Mouse (Mus musculus): Measurements from ENCODE around the gene Zfp568.
"Not testable (repeated sequence)": the region's sequence is repeated elsewhere in the genome, so short reads cannot be mapped to it uniquely, and the experiment has no call there.

Gene Zfp568

DNA sequence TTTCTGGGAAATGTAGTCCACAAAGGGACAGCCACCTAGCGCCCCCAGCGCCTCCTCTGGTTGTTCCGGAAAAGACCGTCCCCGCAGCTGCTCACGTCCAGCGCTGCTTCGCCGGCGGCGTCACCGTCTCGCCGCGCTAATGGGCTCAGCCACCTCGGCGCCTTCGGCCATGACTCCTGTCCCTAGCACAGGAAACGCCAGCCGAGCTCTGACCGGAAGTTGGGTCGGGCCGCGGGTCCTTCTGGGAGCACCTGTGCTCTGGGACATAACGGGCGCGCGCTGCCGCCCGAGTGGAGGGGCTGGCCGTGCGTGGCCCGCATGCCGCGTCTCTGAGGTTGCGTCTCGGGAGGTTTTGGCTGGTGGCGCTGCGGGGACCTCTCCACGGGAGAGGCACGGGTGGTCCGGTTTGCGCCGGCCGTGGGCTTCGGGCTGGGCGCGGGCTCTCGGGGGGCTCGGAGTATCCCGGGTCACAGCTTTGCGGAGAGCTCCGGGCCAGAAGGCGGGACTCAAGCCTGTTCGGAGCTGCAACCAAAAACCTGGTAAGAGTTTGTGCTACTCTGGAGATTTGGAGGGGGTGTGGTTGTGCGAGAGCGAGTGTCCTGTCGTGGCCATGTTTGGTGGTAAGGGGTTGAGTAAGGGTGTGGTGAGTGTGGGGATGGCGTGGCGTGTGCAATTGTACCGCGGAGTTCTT is at the start of gene Zfp568:
Gene Zfp568 (plus strand): TSS at position 266 of the 691 bp plus-strand sequence.
- DNase-seq (ENCODE audit: low spot score), result peak; percentile 86

DNA sequence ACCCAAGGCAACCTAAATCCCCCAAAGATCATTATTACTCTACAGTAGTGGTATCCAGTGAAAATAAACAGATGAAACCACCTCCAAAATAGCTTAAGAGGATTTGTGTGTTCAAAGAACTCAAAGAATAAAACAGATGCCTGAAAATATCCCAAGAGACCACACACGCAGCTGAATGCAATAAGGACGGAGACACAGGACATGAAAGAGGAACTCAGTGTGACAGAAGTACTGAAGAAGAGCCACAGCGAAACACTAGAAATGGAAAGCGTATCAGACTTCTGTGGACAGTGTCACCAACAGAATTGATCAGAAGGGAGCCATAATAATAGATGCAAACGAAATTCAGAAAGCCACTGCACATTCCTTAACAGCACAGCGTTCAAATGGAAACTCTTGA is 44.9 kb upstream of the Zfp568 start:
- DNase-seq (ENCODE audit: low spot score), result no peak

DNA sequence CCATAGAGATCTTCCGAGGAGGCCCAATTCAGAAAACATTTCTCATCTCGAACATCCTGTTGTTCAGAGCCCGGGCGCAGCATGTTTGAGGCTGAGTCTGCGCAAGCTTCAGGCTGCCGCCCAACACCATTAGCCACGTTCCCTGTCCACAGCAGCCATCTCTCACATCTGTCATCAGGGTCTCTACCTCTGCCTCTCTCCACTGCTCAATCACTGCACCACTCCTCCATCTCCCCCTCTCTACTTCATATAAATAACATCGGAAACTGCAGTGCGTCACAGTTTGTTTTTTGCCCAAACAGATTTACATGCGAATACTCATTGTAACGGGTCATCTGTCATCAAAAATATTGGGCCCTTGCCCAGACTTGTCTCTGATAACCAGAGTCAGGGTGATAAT is 42.7 kb upstream of the Zfp568 start:
- no peak for DNase-seq (ENCODE audit: low spot score)

DNA sequence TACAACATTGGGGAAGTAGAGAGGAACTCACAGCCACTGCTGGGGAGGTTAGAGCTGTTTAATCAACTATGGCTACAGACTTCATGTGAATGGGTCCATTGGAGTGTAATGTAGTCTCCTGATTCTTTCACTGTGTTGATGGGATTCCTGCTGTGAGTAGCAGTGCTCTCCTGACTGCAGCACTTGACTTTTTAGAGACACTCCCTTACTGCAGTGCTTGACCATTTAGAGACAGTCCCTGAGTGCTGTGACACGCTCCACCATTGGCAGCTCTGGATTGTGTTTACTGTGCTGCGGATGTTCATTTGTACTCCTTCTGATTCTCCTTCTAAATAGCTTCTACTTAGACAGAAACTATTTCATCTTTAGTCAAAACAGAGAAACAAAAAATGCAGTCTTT is 41.0 kb upstream of the Zfp568 start:
- no peak for DNase-seq (ENCODE audit: low spot score)

DNA sequence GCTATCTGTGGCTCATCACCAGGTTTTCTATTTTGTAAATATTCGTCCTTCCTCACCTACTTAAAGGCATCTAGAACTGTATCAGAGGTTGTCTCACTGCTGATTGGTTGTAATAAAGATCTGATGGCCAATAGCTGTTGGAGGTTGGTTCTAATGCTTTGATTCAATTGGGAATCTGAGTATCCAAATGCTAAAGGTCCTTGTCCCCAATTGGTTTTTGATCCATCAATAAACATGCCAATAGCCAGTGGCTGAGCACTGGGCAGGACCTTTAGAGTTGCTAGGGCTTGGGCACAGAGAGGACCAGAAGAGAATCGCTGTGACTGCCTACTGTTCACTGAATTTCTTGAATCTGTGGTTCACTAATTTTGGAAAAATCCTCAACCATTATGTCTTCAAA is 40.0 kb upstream of the Zfp568 start:
- no peak for DNase-seq (ENCODE audit: low spot score)

DNA sequence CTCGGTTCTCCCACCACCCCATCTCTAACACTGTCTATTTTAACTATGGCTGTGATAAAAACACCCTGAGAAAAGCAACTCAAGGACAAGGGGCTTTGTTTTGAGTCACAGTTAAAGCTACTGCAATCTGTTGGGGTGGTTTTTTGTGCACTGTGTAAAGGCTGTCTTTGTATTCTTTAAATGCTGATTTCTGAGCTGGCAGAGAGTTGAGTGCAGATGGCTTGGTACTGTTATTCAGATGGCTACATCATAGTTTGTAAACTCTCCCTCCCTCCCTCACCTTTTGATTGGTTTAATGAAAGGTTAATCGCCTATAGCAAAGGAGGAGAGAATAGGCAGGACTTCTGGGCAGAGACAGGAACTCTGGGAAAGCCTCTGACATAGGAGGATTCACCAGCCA is 39.6 kb upstream of the Zfp568 start:
- no peak for DNase-seq (ENCODE audit: low spot score)

DNA sequence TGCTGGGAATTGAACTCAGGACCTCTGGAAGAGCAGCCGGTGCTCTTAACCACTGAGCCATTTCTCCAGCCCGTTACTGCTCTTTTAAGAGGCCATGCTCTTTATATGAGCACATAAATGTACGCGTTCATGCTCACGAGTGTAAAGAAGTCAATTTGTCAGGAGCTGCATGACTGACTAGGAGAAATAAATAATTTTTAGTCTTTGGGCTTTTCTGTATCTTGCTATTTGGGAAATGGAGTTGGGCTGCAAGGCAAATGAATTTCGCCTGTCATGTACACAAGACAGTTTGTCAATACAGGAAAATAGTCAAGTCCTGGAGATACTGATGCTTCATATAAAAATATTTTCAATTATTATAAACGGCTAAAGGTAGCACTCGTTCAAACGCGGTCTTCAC is 30.7 kb upstream of the Zfp568 start:
- DNase-seq (ENCODE audit: low spot score), result no peak

DNA sequence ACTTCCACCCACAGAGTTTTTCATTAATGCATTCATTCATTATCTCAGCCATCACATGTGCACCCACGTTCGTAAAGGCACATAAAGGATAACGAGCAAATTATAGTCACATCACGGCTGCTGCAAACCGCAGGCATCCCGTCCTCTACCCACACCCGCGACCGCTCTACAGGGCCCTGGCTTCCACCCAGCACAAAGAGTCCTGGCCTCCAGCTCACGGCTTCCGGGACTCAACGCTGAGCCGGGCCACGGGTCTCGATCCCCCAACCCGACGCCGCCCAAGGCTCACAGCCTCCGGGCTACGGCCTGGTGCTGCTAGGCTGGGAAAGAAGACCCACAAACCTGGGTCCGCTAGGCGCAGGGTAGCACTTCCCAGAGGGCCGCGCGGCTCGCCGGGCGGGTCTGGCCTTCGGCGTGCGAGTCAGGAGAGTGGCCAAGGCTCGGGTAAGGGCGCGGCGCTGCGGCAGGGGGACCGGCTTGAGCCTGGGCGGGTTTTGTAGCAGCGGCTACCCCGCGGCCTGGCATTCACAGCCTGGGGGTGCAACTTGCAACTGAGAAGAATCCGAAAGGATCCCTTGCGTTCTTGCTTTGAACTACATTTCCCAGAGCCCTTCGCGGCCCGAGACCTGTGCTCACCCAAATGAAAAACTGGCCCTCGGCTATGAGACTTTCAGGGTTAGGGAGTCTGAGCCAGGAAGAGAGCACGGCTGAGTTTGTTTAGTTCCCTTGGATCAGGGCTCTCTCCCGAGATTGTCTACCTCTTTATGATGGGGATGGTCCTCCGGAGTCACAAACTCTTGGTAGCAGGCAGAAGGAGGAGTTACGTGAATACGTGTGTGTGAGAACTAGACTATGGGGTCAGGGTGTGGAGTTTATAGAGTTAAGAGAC is 30.0 kb upstream of the Zfp568 start, which contains the start of gene Zfp74:
Gene Zfp74 (minus strand): TSS at position 577 of the 889 bp plus-strand sequence.
- DNase-seq (ENCODE audit: low spot score), result peak; percentile 47

DNA sequence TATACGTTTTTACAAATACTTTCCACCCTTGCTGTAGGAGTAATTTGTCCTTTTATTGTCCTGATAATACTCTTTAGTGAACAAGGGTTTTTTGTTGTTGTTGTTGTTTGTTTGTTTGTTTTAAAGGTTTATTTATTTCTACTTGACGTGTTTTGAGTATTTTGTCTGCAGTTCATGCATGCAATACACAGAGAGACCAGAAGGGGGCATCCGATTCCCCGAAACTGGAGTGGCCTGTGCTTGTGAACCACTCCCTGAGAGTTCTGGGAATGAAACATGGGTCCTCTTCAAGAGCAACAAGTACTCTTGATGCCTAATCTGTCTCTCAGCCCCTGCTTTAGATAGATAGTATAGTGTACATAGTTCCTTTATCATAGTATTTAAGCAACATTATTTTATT is 29.0 kb upstream of the Zfp568 start:
- no peak for DNase-seq (ENCODE audit: low spot score)

DNA sequence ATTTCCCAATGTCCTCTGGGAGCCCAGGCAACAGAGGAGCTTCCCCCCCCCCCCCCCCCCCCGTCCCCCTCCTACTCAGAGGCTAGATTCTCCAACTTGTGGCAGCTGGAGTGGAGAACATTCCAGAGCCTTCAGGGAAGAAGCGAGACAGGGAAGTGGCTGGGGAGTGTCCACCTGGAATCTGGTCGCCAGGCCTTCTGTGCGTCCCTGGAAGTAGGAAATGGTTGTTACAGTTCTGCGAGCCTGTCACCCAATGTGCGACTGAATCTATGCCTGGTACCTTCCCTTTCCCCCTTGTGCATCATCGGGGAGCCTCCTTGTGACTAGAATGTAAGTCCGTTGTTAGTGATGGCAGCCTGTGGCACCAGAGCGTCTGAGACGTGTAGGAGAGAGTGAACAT is 27.5 kb upstream of the Zfp568 start:
- no peak for DNase-seq (ENCODE audit: low spot score)

DNA sequence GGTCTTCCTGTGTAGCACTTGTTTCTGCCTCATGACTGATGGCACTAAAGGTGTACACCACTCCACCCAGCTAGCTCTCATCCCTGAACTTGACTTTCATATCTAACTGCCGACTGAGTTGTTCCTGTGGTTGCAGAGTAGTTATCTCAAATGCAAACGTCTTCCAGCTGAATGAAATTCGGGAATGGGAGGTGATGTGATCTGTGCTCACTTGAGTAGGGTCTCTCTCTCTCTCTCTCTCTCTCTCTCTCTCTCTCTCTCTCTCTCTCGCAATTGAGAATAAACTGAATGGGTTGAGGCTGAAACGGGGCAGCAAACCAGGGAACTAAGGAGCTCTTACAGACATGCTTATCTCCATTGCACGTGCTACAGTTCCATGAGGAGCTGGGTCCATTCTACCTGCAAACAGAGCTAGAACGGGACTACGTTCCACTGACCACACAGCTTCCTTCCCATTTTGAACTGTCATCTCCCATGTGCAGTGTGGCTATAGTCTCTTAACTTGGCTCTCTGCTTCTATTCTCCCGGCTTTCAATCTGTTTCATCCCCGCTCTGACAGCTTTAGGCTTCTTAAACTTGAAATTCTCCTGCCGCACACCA is 25.5 kb upstream of the Zfp568 start:
- DNase-seq (ENCODE audit: low spot score), result no peak

DNA sequence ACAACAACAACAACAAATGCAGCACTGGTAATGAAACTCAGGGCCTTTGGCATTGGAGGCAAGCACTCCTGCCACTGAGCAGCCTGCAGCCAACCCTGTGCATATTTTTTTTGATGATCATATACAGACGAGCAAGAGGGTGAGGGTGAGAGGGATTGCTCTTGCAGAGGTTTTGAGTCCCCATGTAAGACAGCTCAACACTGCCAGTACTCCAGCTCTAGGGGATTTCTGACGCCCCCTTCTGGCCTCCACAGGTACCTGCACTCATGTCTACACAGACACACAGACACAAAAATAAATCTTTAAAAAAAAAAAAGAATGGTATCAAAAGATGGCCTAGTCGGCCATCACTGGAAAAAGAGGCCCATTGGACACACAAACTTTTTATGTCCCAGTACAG is 24.8 kb upstream of the Zfp568 start:
- no peak for DNase-seq (ENCODE audit: low spot score)

DNA sequence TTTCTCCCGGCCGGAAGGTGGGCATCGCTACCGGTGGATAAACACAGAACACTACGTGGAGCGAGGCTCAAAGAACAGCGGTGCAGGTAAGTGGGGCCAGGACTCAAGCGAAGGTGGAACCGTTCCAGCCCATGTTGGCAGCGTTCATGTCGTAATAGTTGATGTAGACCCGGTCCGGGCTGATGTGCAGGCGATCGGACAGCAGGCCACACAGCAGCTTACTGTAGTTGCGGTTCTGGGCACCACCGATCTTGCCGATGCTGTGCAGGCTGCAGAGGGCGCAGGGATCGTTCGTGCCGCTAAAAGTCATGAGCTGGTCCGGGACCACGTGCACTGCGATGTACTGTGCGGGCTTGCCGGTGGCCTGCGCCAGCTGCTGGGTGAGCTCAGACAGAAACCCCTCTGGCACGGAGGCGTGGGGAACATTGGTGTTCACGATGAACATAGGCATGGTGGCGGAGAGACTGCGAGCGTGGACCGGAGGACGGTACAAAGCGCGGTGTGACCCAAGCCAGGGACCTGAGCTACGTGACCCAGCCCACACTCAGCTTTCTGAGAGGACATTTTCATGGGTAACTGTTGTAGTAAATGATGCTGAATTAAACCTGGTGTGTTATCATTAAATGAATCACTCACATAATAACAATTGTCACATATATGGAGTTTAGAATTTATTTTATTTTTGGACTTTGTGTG is 18.5 kb upstream of the Zfp568 start:
- not testable (repeated sequence) for DNase-seq (ENCODE audit: low spot score)

DNA sequence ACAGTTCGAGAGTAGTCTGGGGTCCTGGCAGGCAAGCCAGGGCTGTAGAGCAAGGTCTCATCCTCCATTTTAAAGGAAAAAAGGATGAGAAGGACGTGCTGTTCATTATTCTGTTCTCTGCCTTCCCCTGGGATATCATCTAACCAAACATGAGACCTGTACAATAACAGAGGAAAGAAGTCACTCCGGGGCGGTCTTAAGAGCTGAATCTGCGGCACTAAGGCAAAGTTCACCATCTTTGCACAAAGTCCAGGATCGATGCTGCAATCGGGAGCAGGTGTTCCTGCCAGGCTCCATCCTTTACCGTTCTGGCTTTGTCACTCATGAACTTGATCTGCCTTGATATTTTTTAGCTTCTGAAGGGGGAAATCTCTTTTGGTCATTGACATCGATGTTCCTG is 13.1 kb upstream of the Zfp568 start:
- DNase-seq (ENCODE audit: low spot score), result no peak

DNA sequence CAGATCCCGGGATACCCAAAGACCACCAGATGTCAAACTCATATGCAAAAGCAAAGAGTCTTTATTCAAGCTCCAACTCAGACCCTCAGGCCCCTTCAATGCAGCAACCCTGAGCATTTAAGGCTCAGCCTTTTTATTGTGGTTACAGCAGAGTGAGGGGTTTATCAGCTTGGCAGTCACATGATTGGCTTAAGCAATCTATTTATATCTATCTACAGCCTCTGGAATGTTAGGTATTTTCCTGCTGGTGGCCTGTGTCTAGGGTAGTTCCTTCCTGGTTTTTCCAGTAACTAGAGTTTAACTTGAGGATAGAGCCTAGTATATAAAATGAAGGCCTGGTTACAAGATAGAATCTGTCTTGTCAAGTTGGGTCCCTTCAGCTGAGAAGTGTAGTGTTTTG is 3.0 kb upstream of the Zfp568 start:
- no peak for DNase-seq (ENCODE audit: low spot score)

DNA sequence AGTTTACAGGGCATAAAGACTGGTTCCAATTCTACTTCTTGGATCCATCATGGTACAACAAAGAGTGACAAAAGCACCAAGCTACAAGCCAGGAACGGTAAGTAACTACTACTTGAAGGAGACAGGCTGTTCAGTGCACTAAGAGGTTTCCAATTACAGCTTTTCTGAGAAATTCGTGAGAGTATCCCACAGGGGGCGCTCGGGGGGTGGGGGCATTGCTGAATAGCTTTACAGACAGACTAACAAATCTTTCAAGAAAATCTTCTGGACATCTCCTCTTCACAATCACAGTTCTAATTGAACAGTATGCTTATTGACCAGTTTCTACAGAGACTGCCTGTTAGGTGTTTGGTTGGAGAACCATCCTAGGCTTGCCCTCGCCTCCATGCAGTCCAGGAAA is 2.3 kb upstream of the Zfp568 start:
- no peak for DNase-seq (ENCODE audit: low spot score)

DNA sequence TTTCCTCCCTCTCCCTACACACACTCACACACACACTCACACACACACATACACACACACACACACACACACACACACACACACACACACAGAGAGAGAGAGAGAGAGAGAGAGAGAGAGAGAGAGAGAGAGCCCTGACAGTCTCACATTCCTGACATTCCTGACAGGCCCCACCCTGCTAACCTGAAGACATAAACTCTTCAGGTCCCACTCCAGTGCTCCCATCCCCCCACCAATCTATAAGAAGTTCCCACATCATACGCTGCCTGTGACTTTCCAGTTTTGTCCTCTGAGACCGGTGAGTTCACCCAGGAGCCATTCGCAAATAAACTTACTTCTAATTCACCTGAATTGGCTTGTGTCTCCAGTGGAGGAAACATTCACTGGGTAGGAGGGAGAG is 1.9 kb upstream of the Zfp568 start:
- no peak for DNase-seq (ENCODE audit: low spot score)

DNA sequence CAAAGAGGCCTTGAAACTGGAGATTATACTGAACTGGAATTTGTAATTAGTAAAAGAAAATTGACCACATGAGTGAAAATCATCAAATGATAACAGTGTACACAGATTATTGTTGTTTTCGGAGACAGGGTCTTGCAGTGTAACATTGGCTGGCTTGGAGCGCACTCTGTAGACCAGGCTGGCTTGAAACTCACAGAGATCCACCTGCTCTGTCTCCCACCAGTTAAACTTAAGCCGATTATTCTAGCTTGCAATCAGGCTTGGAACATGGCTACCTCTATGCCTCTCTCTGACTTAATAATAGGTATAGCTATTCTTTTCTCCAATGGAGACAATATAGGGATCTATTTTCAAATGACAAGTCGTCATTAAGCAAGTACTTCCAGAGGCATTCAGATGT is 1.4 kb upstream of the Zfp568 start:
- DNase-seq (ENCODE audit: low spot score), result no peak

DNA sequence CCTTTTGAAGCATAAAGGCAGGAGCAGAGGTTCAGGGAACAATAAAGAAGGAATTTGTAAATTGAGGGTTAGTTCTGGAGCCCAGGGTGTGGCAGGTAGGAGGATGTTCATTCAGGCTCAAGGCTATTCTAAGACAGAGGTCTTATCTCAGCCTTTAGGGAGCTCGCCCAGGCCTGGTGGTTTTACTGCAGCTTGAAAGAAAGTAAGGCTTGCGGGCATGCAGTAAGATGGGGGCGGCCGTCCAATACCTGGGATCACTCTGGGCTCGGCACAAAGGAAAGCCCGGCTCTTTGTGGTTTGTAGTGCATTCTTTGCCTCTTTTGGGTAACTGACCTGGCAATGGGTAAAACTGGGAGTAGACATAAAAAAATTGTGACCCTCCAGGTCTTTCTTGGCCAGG is 824 bp upstream of the Zfp568 start:
- no peak for DNase-seq (ENCODE audit: low spot score)

DNA sequence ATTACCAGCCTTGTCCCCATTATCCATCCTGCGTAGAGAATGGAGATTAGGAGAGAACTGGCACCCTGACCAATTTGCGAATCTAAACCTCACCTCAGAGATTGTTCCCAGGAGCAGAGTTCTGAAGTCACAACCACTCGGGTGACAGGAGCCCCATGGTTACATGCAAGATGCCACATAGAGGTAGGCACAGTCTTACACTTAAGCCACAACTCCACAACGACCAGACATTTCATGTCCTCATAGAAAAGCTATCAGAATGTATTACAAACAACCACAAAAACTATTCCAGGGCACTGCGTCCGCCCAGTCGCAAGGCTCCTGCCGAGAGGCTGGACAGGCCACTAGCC is 440 bp upstream of the Zfp568 start:
- DNase-seq (ENCODE audit: low spot score), result no peak

DNA sequence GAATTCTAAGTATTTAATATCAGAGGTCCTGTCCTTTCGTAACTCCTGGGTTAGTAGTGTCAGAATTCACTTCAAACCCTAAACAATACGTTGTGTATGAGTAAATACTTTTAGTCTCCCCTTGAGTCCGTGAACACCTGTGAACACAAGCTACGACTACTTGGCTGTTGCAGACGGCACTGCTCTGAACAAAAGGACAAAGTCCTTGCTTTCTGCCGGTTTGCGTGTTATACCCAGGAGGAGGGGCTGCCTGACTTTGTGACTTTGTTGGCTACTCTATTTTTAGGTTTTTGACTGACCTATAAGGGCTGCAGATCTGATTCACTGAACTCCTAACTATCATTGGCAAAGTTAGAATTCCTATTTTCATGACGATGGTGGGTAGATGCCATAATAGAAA is 2.3 kb downstream of the Zfp568 start:
- no peak for DNase-seq (ENCODE audit: low spot score)

DNA sequence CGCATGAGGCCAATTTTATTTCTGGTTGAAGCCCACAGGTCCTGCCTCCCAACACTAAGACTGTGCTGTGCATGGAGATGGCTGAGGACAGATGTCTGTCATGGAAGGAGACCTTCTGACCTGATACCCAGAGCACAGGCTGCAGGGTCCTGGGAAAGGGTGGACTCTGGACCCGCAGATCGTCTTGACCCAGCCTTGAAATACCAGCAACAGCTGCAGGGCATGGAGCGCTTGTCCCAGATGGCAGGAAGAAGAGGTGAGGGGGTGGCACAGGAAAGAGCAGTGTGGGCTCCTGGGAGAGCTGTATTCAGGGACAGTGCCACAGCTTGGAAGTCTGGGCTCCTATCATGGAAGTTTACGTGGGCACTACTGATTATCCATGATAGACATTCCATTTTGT is 3.8 kb downstream of the Zfp568 start:
- no peak for DNase-seq (ENCODE audit: low spot score)

DNA sequence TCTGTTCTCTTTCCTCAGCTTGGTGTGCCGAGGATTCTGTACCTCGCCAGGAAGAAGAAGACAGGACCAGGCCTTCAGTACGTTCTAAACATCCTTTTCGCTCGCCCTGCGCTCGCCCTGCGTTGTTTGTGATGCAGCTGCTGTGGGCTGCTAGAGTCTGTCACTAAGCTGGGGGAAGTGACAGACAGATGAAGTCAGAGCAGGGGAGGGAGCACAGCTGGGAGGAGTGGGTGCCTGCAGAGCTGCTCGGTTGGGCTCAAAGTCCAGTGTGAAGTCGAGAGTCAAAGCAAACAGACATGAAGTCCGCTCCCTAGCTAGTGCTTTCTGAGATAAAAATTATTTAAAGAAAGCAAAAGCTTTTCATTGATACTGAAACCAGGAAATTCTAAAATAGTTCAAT is 5.3 kb downstream of the Zfp568 start:
- DNase-seq (ENCODE audit: low spot score), result no peak

Measured in left cerebral cortex, adult 11 months (tissue).